Mouse (Mus musculus) midbrain, embryonic 11.5 days (tissue): ENCODE measurements around the gene Cd300lg. TPM values are rescaled to one million over a fixed set of nuclear protein-coding genes. Genes with fewer than 3 reads are reported as not detected.
A peak's percentile ranks its signal among the peaks of the same experiment; 100 is the strongest.

Experiments used
- ATAC-seq: fragments of 200-750 bp; cut with Nextera tagmentation; 2 replicates; pipeline ENCODE4 v1.8.0; 2017; ENCODE audit warnings: moderate TSS enrichment, moderate library complexity; ENCODE audit not compliant: low FRiP score
- DNase-seq: peaks from one replicate; pipeline ENCODE4 v3.0.0; 2015; ENCODE audit warnings: low spot score; ENCODE audit errors: missing footprints
- H3K27ac ChIP-seq: fragments of 300-500 bp; sonication (generic); 2 replicates; pipeline ENCODE4 v1.5.1; 2014; ENCODE audit warnings: low read depth, low read length
- H3K27me3 ChIP-seq: fragments of 300-500 bp; sonication (generic); 2 replicates; pipeline ENCODE4 v1.6.1; 2014; ENCODE audit warnings: mild to moderate bottlenecking, low read length, moderate library complexity, mixed read lengths; ENCODE audit not compliant: control insufficient read depth, insufficient read depth
- H3K36me3 ChIP-seq: fragments of 300-500 bp; sonication (generic); 2 replicates; pipeline ENCODE4 v1.6.1; 2014; ENCODE audit warnings: mild to moderate bottlenecking, low read length, moderate library complexity, mixed read lengths; ENCODE audit not compliant: control insufficient read depth, insufficient read depth
- H3K4me1 ChIP-seq: fragments of 300-500 bp; sonication (generic); 2 replicates; pipeline ENCODE4 v1.6.1; 2014; ENCODE audit warnings: low read length; ENCODE audit not compliant: control insufficient read depth, insufficient read depth
- H3K4me2 ChIP-seq: fragments of 300-500 bp; sonication (generic); 2 replicates; pipeline ENCODE4 v1.6.1; 2014; ENCODE audit warnings: mild to moderate bottlenecking, moderate library complexity
- H3K4me3 ChIP-seq: fragments of 300-500 bp; sonication (generic); 2 replicates; pipeline ENCODE4 v1.5.1; 2014; ENCODE audit warnings: low read depth, low read length
- H3K9ac ChIP-seq: fragments of 300-500 bp; sonication (generic); 2 replicates; pipeline ENCODE4 v1.6.1; 2014; ENCODE audit warnings: low read length
- H3K9me3 ChIP-seq: fragments of 300-500 bp; sonication (generic); 2 replicates; pipeline ENCODE4 v1.6.1; 2016; ENCODE audit warnings: low read length; ENCODE audit not compliant: control insufficient read depth
- WGBS: fragments of 180-500 bp; shearing (Covaris S2); extraction: QIAGEN DNeasy Blood & Tissue Kit; methylation state at CpG from one replicate; pipeline ENCODE4 v1.1.7; 2014; 5-methylcytosine and 5-hydroxymethylcytosine counted together
- polyA plus RNA-seq: library from polyadenylated mRNA; unstranded; fragments of >200 nt; fragmentation: Nextera tagmentation; extraction: Ambion mirVana; gene quantifications from 2 replicates; pipeline ENCODE4 v1.2.1, GENCODE M21; 2014

Cd300lg gene
- polyA plus RNA-seq, 1 experiment from 2014 or later, result 0.11 TPM

DNA sequence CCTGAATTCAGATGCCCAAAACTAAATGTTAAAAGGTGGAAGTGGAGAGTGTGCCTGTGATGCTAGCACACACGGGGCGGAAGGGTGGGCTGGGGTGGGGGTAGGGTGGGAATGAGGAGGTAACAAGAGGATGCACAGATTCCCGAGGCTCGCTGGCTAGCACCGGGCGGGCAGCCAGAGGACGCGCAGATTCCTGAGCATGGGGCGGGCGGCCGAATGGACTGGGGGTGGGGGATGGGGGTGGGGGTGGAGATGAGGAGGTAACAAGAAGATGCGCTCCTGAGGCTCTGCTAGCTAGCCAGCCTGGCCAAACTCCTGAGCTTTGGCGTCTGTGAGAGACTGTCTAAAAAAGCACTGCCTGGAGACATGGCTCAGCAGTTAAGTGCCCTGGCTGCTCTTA, 29.1 kb downstream of the Cd300lg start:
- no peaks in the 10 kb centered on the region for H3K27me3 ChIP-seq
- H3K4me1 ChIP-seq, result peaks cover 5% of the 10 kb centered on the region
- H3K9ac ChIP-seq, result no peak overlapping the region
- no peak overlapping the region; the same call in 1 of the 2 replicates for H3K4me2 ChIP-seq
- 1% methylated on average over 13 of the region's 13 CpGs for WGBS
- no peaks in the 10 kb centered on the region for H3K9me3 ChIP-seq
- no peak for DNase-seq
- no peak overlapping the region for H3K27ac ChIP-seq
- no peaks in the 10 kb centered on the region for H3K36me3 ChIP-seq
- ATAC-seq, result no peak
- H3K4me3 ChIP-seq, result no peak overlapping the region

DNA sequence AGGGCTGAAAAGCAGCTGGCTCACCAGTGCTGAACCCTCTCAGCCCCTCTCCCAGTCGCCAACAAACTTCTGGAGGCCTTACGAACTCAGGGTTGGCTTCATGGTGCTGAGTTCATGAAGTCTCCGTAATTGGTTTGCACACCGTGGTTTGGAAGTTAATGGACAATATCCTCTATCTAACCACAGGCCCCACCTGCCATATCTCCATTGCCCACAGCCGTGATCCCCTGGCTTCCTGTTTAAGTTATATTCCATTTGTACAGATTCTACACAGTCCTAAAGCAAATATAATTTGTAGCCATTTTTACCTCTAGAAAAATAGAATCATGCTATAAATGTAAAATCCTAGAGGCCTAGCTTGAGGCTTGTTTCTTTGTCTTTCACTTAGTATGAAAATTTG, 31.4 kb downstream of the Cd300lg start:
- H3K9ac ChIP-seq, result no peak overlapping the region
- no peaks in the 10 kb centered on the region for H3K27me3 ChIP-seq
- no peaks in the 10 kb centered on the region for H3K36me3 ChIP-seq
- H3K4me1 ChIP-seq, result peaks cover 5% of the 10 kb centered on the region
- no peak overlapping the region for H3K4me2 ChIP-seq
- H3K4me3 ChIP-seq, result no peak overlapping the region
- no peak overlapping the region for H3K27ac ChIP-seq
- DNase-seq (no peak), ATAC-seq (no peak)
- no peaks in the 10 kb centered on the region for H3K9me3 ChIP-seq
- WGBS, result 91% methylated on average over 5 of the region's 5 CpGs

GRCm38 (mm10) chr11:102073722-102074121, 32.4 kb downstream of the Cd300lg start:
- ATAC-seq, result no peak
- no peaks in the 10 kb centered on the region for H3K9me3 ChIP-seq
- H3K36me3 ChIP-seq, result no peaks in the 10 kb centered on the region
- no peak overlapping the region for H3K4me2 ChIP-seq
- no peak for DNase-seq
- H3K4me3 ChIP-seq, result no peak overlapping the region
- H3K9ac ChIP-seq, result no peak overlapping the region
- no peaks in the 10 kb centered on the region for H3K27me3 ChIP-seq
- 72% methylated on average over 14 of the region's 14 CpGs for WGBS
- H3K4me1 ChIP-seq, result peaks cover 5% of the 10 kb centered on the region
- H3K27ac ChIP-seq, result no peak overlapping the region

- peak overlapping the region; percentile 56 for H3K9ac ChIP-seq
- no peaks in the 10 kb centered on the region for H3K27me3 ChIP-seq
- ATAC-seq (peak; percentile 87), DNase-seq (peak; percentile 95)
- H3K4me3 ChIP-seq, result peak overlapping the region; percentile 32
- H3K36me3 ChIP-seq, result no peaks in the 10 kb centered on the region
- peaks cover 32% of the 10 kb centered on the region for H3K4me1 ChIP-seq
- 1% methylated on average over 16 of the region's 18 CpGs for WGBS
- no peaks in the 10 kb centered on the region for H3K9me3 ChIP-seq
- H3K27ac ChIP-seq, result no peak overlapping the region
- H3K4me2 ChIP-seq, result peak overlapping the region; percentile 72
Observed at GRCm38 (mm10) chr11:102082322-102082721, 41.0 kb downstream of the Cd300lg start.

DNA sequence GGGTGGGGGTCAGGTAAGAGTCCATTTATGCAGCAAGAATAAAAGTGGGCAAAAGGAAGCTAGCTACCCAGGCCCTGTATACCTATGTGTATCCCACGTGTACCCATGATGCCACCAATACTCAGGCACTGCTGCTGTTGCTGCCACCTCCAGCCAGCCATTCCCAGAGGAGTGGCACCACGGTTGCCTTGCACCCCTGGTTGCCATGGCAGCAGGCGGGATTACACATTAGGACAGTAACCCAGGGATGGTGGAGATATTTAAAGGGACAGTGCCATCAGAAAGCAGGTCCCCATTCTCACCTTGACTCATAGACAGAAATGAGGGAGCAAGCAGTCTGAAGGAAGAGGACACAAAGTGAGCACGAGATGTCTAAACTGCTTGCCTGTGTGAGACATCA, 41.9 kb downstream of the Cd300lg start:
- no peaks in the 10 kb centered on the region for H3K27me3 ChIP-seq
- ATAC-seq (no peak), DNase-seq (no peak)
- H3K4me2 ChIP-seq, result no peak overlapping the region
- 61% methylated on average over 4 of the region's 4 CpGs for WGBS
- no peak overlapping the region for H3K4me3 ChIP-seq
- no peak overlapping the region for H3K9ac ChIP-seq
- no peaks in the 10 kb centered on the region for H3K36me3 ChIP-seq
- no peaks in the 10 kb centered on the region for H3K9me3 ChIP-seq
- peaks cover 32% of the 10 kb centered on the region for H3K4me1 ChIP-seq
- no peak overlapping the region for H3K27ac ChIP-seq

DNA sequence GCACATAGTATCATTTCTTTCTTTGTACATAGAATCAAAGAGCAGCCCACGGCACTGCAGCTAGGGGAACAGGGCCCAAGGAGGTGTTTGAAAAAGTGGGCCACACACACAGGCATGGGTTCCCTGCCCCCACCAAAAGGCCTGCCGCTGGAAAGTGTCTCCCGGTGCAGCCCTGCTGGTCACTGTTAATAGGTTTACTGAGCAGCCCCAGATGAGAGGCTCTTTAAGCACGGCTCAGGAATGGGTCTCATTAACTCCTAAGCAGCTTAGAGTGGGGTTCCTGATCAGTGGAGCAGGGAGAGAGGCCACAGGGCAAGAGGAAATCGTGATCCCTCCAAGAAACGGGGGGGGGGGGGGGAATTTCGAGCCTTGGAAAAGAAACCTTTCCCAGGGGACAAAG, 42.9 kb downstream of the Cd300lg start:
- DNase-seq, result no peak
- Histone ChIP-seq H3K27ac (no peak overlapping the region), H3K4me2 (no peak overlapping the region), H3K9ac (no peak overlapping the region), H3K9me3 (no peaks in the 10 kb centered on the region), H3K36me3 (no peaks in the 10 kb centered on the region), H3K4me1 (peaks cover 33% of the 10 kb centered on the region), H3K27me3 (no peaks in the 10 kb centered on the region), H3K4me3 (no peak overlapping the region)
- WGBS, result 4% methylated on average over 7 of the region's 7 CpGs
- ATAC-seq, result no peak

GRCm38 (mm10) chr11:102086331-102086730, 45.0 kb downstream of the Cd300lg start:
- peak overlapping the region; percentile 78 for H3K4me2 ChIP-seq
- no peaks in the 10 kb centered on the region for H3K9me3 ChIP-seq
- peaks cover 36% of the 10 kb centered on the region for H3K4me1 ChIP-seq
- ATAC-seq, result no peak
- H3K9ac ChIP-seq, result peak overlapping the region; percentile 74
- DNase-seq, result peak; percentile 93
- 6% methylated on average over 3 of the region's 3 CpGs for WGBS
- H3K27me3 ChIP-seq, result no peaks in the 10 kb centered on the region
- H3K36me3 ChIP-seq, result no peaks in the 10 kb centered on the region
- H3K4me3 ChIP-seq, result peak overlapping the region; percentile 48; the same call in 1 of the 2 replicates
- H3K27ac ChIP-seq, result peak overlapping the region; percentile 72; the same call in 1 of the 2 replicates

- Histone ChIP-seq H3K9ac (peak overlapping the region; percentile 74), H3K36me3 (no peaks in the 10 kb centered on the region), H3K4me1 (peaks cover 30% of the 10 kb centered on the region), H3K27ac (peak overlapping the region; percentile 72), H3K27me3 (no peaks in the 10 kb centered on the region), H3K9me3 (no peaks in the 10 kb centered on the region), H3K4me3 (peak overlapping the region; percentile 48), H3K4me2 (peak overlapping the region; percentile 78)
- peak; percentile 85 for ATAC-seq
- DNase-seq, result peak; percentile 99
- WGBS, result under 1% methylated on average over 39 of the region's 39 CpGs
Observed at GRCm38 (mm10) chr11:102087081-102087751, 45.9 kb downstream of the Cd300lg start.

GRCm38 (mm10) chr11:102087931-102088898, 46.9 kb downstream of the Cd300lg start, which contains the start of gene Mpp2:
TSS of gene Mpp2 (minus strand) at chr11:102088515.
- peak; percentile 98 for DNase-seq
- Histone ChIP-seq H3K9ac (peak within 1 kb of the TSS; percentile 74), H3K4me2 (peak within 1 kb of the TSS; percentile 78), H3K4me3 (peak within 1 kb of the TSS; percentile 48), H3K9me3 (no peaks in the 10 kb centered on the region), H3K27me3 (no peaks in the 10 kb centered on the region), H3K36me3 (no peaks in the 10 kb centered on the region), H3K4me1 (peaks cover 21% of the 10 kb centered on the region), H3K27ac (peak within 1 kb of the TSS; percentile 77)
- peak; percentile 58 for ATAC-seq
- WGBS, result under 1% methylated on average over 49 of the region's 49 CpGs
